Mouse (Mus musculus) urinary bladder, postnatal 14 days (tissue): ENCODE measurements around the gene Mical1.

Source experiments
- DNase-seq: peaks from one replicate; pipeline ENCODE4 v3.0.0; 2021; ENCODE audit warnings: low spot score

The Mical1 gene

DNA sequence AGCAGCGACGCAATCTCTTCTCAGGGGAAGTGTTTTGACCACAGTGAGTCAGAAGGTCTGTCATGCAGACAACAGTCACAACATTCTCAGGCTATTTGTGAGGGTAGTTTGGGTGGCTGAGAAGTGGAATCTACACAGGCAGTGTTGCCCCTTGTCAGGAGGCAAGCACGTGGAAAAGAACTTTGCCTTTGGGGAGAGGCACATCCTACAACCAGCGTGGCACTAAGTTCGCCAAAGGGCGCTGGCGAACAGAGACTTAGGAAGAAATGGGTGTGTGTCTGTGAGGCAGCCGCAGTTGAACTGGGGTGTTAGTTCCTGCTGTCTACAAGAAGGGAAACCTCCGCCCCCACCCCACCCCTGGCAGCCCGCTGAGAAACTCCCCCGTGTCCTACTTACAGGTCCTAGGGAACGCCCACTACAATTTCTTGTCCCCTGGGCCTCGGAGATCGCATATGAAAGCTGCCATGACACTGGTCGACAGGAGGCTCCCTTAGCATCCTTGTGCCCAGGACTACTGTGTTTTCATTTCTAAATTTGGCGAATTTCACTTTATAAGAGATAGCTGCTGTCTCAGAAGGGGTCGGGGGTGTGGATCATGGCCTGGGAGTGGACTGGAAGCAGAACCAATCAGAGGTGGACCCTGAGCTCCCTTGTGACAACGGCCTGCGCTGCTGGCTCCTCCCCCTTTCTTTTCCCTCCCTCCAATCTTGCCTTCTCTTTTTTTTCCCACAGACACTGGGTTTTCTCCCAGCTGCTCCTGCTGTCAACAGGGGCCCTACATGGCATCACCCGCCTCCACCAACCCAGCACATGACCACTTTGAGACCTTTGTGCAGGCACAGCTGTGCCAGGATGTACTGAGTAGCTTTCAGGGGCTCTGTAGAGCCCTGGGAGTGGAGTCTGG lies 1.4 kb downstream of the Mical1 start:
- peak; percentile 76 for DNase-seq

DNA sequence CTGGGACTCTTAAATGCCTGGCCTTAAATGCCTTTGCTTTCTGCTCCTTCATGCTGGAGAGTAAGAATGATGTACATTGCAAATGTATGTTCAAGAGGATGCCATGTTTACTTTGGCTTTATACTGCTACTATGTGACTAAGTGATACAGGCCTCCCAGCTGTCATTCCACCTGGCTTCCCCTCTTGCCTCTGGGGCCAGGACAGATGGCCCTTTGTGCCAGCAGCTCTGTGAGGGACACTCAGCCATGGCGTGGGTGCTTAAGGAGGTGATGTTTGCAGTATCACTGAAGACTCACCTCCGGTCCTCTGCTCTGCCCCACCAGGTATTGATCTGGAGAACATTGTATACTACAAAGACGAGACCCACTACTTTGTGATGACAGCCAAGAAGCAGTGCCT lies 3.8 kb downstream of the Mical1 start:
- DNase-seq, result no peak

DNA sequence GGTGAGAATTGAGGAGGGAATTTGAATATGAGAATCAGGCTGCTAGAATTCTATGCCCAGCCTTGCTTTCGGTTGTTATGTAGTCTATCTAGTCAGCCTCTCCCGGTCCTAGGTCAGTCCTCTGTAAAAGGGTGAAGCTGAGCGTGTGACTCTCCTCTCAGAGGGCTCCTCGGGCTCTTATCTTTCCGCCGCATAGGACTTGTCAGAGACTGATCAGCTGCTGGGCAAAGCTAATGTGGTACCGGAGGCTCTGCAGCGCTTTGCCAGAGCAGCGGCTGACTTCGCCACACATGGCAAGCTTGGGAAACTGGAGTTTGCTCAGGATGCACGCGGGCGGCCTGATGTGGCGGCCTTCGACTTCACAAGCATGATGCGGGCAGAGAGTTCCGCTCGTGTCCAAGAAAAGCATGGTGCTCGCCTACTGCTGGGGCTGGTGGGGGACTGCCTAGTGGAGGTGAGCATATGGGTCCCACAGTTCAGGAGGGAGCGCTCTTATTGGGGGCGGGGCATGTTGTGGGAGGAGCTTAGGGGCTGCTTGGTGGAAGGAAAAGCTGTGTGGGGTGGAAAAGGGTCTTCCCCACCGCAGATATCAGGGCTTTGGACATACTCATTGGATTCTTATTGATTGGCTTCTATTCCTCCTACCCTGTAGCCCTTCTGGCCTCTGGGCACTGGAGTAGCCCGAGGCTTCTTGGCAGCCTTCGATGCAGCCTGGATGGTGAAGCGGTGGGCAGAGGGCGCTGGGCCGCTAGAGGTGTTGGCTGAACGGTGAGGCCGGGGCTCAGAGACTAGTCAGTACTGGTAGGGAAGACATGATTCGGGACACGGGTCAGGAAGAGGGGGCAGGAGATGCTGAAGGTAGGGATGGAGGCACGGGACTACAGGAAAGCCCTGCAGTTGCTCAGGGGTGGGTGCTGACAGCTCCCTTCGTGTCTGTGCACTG lies 5.1 kb downstream of the Mical1 start:
- no peak for DNase-seq

DNA sequence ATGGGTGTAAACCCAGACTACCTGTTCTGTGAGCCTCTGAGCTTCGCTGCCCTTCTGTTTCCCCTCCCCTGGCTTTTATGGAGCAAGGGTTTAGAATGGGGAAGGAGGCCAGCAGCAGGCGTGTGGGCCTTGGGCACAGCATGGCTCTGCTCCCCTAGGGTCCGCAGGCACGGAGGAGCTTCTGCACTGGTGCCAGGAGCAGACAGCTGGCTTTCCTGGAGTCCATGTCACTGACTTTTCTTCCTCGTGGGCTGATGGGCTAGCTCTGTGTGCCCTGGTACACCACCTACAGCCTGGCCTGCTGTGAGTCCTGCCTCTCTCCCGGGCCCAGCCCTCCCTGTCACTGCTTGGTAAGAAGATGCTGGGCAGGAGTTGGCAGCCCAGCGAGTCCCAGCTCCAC lies 6.3 kb downstream of the Mical1 start:
- DNase-seq, result no peak

DNA sequence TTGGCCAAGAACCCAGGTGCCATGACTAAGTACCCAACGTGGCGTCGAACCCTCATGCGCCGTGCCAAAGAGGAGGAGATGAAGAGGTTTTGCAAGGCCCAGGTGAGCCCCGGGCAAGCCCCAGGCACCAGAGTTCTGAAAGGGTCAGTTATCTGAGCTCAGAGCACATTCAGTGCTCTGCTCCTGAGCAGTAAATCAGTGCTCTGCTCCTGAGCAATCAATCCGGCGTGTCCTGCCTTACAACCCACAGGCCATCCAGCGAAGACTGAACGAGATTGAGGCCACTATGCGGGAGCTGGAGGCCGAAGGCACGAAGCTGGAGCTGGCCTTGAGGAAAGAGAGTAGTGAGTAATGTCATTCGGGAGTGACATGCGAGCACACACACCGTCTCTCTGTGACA lies 9.7 kb downstream of the Mical1 start:
- no peak for DNase-seq

DNA sequence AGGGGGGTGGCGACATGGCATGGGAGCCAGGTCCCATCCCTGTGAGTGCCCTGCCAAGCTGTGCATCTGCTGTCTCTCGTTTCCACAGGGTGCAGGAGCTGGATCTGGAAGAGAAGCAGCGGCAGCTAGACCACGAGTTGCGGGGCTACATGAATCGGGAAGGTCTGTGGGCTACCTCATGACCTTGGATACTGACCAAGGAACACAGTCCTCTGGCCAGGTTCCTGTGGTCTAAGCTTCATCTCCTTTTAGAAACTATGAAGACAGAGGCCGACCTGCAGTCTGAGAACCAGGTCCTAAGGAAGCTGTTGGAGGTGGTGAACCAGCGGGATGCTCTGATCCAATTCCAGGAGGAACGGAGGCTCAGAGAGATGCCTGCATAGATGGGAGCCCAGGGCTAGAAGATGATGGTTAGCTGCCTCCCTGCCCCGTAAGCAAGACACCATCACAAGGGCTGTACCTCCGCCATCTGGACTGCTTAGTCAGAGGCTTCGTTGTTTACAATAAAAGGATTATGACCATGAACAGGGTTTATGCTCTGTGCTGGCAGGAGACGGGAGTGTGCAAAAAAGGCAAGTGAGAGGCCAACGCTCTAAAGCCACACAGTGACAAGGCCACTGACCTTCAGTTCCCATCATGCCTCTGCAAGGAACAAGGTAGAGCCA lies 10.5 kb downstream of the Mical1 start:
- DNase-seq, result no peak

DNA sequence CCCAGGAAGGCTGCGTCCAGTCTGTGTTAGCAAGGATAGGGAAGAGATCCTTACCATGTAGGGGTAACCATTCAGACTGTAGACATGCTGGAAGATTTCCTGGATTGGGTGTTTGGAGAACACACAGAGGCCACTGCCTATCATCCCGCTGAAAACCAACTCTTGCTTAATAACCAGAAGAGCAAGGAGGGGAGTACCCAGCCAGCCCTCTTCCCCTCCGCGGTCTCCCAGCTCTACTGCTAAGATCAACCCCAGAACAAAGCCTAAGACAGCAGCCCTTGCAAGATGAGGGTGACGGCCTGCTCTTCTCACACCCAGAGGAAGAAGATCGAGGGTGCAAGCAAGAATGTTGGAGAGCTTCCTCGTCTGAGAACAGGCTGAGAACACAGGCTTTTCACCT lies 12.8 kb downstream of the Mical1 start:
- DNase-seq, result no peak

DNA sequence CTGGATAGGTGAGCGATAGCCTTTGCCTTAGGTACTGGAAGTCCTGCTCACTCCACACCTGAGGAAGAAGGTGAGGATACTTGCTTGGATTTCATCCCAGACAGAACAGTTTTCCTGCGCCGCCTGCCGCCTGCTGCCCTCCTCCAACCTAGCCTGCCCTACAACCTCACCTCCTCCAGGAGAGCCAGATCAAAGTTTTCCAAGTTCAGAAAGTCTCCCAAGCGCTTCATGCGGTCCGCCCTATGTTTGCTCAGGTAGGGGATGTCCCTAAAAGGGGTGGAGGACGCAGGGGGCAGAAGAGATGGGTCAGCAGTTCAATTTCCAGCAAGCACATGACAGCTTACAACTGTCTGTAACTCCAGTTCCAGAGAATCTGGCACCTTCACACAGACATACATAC lies 13.2 kb downstream of the Mical1 start:
- no peak for DNase-seq

DNA sequence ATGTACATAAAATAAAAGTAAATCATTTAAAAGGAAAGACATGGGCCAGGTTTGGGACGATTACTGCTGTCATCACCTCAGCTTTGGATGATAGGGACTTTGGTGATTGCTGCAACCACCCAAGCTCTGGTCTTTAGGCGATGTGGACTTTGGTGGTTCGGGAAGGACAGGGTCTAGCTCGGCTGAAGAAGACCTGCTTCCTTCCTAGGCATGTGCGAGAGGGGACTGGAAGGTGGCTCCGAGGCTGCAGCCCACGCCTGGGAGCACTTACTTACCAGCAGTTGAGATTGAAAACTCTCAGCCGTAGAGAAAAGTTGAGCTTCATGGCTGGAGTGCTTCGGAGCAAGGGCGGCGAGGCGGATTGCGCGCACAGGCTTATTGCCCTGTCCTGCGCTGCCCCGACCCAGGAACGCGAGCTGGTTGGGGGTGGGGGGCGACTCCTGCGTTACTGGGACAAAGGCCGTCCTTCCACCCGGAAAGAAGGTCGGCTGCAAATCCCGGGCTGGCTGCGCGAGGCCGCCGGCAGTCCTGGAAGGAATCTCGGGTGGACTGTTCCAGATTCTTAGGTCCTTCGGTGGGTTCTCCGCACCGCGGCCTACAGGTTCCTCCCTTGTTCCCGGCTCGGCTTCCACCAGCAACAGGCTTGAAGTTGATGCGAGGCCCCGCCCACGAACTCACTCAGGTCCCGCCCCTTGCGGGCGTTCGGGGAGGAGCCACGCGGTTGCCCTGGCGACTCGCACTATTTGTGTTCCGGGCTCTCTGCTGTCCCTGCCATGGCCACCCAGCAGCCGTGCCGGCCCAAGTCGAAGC lies 13.8 kb downstream of the Mical1 start, which contains the start of the genes Smpd2 and Ppil6:
Smpd2 (minus strand) TSS at position 662 of the 810 bp plus-strand sequence.
Ppil6 (plus strand) TSS at position 732 of the 810 bp plus-strand sequence.
- peak; percentile 96 for DNase-seq

DNA sequence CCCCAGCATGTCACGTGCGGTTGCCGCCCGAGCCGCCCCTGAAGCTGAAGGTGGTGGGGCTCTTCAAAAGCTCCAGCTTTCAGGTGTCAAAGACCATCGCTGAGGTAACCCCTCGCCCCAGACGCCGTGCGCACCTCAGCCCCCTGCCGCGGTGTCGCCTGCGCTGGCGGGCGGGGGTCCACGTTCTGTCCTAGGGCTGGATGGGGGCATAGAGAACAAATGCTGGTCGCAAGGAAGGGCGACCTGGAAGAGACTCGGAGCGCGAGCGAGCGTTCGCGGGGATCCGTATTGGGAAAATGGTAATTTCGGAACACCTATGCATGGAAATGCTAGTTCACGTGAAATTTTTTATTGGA lies 14.4 kb downstream of the Mical1 start:
- no peak for DNase-seq

DNA sequence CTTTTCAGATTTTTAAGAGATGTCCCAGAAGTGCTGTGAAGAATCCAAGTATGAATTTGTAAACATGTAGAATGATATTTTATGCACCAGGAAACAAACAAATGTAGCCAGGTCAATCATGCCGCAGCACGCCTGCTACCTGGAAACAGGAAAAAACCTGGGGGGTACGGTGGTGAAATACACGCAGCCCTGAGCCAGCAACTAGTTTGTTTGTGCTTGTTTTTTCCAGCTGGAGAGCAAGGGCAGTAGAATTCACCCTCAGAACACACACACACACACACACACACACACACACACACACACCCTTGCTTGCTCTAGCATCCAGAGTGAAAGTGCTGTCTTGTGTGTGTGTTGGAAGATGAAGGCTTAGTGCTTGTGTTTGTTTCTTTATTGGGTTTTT lies 15.0 kb downstream of the Mical1 start:
- DNase-seq, result peak; percentile 57

DNA sequence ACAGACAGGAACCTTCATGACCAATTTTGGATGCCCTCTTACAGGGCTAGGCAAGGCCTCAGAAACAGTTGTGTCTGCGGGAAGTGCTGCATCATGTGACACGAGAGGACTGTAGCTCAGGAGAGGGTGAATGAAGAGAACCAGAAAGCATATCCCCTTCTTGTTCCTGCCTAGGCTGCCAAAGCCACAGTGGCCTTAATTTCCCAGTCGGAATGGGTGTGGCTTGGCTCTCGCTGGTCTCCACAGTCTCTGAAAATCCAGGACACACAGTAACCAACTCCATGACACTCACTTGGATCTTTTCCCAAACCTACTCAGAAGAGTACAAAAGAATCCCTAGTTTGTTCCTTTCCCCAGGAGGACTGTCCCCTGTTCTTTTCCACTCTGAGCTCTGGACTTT lies 24.8 kb downstream of the Mical1 start:
- DNase-seq, result no peak

DNA sequence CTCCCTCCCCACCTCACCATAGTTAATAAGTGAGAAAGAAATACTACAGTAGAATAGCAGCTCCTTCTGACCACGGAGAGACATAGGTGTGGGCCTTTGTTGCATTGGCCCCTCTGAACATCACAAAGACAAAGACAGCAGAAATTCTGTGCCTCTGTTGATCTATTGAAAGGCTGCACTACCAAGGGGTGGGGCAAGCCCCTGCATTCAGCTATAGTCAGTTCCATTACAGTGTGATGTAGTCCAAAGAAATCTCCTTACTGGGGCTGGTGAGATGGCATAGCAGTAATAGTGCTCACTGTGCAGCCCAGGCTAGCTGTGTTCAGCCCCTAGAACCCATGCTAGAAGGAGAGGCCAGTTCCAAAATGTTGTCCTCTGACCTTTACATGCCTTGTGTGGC lies 28.9 kb downstream of the Mical1 start:
- no peak for DNase-seq

DNA sequence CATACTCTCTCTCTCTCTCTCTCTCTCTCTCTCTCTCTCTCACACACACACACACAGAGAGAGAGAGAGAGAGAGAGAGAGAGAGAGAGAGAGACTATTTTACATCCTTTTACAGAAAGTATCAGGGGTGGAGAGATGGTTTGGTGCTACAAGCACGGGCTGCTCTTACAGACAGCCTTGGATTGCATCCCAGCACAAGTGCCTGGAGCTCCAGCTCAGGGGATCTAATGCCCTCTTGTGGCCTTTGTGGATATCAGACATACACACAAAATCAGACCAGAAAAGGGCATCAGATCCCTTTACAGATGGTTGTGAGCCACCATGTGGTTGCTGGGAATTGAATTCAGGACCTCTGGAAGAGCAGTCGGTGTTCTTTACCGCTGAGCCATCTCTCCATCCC lies 29.3 kb downstream of the Mical1 start:
- peak; percentile 70 for DNase-seq

DNA sequence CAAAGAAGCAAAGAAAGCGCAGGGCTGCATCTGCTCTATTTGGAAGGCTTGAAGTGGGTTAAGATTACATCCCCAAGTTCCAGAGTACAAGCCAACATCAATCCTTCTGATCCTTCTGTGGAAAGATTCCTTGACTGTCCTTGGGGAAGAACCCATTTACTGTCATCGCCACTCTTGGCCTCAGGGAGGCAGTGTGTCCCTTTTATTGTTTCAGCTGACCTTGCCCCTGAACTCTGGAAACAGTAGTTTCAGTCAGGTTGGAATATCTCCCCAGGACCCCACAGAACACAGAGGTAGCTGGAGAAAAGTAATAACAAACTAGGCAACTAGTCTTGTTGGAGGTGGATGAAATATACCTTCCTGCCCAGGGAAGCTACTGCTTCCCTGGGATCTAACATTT lies 33.0 kb downstream of the Mical1 start:
- no peak for DNase-seq

DNA sequence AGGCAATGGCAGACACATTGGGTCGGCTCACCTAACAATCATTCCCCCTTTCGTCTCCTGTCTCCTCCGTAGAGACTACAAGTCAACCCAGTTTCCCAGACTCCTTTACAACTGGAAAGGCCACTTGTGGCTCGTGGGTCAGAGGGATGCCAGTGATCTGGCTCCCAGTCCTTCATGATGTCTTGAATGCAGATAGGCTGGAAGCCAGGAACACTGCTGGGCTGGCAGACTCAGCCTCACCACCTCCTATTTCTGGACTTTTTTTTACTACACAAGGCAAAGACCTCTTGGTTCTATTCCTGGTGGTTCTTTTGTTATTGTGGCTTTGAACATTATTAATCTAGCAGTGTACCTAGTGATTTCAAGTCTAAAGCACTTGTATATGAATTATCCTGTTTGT lies 38.2 kb downstream of the Mical1 start:
- DNase-seq, result no peak

DNA sequence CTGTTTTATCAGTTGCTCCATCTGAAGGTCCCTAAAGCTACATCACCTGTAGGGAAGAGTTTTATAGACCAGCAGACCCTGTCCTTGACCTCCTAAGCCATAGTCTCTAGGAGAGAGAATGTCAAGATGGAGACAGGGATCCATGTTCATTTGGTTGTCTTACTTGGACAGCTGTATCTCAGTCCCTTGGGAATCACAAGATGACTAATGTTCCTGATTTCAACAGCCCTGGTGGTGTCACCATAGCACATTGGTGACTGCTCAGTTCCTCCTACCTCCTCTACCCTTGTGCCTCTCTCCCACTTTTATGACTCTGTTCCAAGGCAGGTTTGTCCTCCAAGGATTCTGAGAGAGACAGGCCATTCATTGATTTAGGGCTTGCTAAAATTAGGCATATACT lies 38.8 kb downstream of the Mical1 start:
- no peak for DNase-seq

DNA sequence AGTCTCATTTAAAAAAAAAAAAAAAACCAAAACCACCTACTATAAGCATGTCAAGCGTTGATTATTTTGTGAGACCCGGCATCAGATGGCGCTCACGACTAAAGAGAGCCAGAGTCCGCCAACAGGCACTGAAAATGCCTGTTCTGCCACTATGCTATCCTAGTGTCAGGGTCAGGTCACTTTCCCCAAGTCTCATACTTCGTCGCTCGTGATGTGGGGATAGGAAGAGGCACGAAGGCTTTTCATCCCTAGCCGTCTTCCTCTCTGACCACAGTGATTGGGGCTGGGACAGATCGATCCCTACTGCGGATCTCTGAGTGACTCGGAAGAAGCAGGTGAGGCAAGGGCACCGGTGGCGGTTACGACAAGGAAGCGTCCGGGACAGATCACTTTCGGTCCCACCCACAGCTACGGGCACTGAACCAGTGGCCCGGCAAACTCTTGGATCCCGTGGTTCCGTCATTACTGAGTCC lies 42.4 kb downstream of the Mical1 start:
- peak; percentile 77 for DNase-seq

DNA sequence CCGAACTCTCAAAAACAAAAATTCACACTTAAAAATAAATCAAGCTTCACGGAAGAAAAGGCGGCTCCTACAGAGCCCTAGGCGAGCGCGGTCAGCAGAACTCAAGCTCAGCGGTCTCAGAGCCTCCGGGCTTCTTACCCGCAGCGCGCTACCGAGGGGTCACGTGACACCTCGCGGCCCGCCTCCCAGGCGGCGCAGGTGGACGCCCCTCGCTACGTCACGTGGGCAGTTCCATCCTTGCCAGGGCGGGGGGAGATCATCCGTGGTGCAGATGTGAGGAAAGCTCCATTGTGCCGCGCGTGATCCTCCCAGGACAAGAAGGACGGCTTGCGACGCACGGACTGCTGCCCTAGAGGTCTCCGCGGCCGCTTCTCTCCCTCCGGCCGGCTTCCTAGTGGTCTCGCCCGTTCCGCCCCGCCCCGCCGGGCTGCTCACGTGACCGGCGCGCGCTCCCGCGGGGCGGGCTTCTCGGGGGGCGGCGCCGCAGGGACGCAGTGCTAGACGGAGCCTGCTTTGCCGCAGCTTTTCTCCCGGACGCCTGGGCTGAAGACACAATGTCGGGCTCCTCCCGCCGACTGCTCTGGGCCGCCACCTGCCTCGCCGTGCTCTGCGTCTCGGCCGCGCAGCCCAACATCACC lies 43.0 kb downstream of the Mical1 start, which contains the start of gene Cd164:
Cd164 (plus strand) TSS at position 434 of the 638 bp plus-strand sequence.
- peak; percentile 91 for DNase-seq

DNA sequence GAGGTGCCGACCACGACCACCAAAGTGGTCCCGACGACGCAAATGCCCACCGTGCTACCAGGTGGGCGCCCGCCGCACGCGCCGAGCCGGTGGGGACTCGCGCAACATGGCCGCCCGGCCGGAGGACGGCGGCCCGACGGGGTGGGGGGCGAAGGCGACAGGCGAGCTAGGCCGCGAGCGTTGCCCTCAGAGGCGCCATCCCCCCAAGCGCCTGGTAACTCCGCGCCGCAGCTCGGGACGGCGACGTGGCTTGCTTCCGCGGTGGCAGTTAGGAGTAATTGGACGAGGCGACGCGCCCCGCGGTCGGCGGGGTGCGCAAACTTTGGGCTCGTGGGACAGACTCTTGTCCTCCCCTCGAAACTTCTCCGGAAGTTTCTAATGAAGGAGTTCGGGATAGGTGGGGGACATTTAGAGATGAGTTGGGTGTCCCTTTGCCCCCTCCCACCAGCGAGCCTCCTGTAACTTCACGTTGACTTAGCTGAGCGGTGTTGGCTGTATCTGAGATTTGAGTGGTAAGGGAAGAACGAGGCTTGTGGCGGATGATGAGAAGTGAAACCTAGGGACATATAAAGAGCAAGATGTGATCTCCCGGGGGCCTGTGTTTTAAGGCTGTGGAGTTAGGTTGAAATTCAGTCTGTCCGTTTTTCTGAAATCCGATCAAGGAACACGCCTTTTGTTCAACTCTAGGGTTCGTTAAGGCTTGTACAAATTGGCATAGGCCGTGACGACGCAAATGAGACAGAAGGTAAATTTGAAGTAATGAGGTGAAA lies 43.7 kb downstream of the Mical1 start:
- peak; percentile 46 for DNase-seq
